Mouse (Mus musculus) brain, adult 2 months (tissue): ENCODE measurements at regions not wholly inside any gene's neighbourhood (a gene's known extent, or its start where the extent isn't known, plus 50 kb on each side); places are given as distances from the start of the nearest gene placed in this dataset.

Experiments used
- DNase-seq: peaks from one replicate; pipeline ENCODE4 v3.0.0; 2011; ENCODE audit warnings: low read depth, low spot score

- peak; percentile 5 for DNase-seq
Measured at GRCm38 (mm10) chr10:37720748-37721147, 582.0 kb upstream of the Marcks start.

GRCm38 (mm10) chr10:37716946-37717345 lies 578.2 kb upstream of the Marcks start:
- DNase-seq, result no peak

DNA sequence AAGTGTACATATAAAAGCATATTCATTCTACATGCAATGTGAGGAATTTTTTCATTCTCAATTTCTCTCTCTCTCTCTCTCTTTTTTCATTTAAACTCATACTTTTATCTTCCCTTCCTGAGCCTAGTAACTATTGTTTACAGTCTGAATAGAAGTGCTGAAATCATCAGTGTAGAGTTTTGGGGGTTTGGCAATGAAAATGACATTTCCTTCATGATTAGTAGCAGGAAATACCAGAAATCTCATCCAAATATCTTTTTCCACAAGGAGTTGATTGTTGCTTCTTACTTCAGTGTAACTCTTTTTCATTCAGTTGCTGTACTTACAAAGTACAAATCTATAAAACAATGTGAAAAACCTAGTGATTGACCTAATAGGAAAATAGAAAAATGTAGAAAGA lies 572.7 kb upstream of the Marcks start:
- no peak for DNase-seq

- DNase-seq, result peak; percentile 52
Measured at GRCm38 (mm10) chr10:37694041-37694690, 555.4 kb upstream of the Marcks start.

GRCm38 (mm10) chr10:37692851-37693250 lies 554.1 kb upstream of the Marcks start:
- no peak for DNase-seq

DNA sequence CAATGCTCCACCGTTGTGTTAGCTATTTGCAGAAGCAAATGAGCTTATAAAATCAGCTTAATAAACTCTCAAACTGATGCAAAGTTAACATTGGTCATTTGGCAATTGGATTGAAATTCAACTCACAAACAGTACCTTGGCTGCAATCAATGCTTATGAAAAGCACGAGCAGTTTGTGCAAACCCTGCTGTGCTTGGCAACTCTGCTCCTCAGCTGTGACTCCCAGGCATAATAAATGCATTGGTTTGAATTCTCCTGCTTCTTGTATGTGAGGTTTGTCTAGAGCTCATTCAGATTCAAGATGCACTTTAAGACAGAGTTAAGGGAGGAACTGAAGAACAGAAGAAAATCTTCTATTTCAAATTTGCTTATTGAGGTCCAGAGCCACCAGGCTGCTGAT lies 553.2 kb upstream of the Marcks start:
- DNase-seq, result peak; percentile 80

- DNase-seq, result peak; percentile 45
Measured at GRCm38 (mm10) chr10:37683101-37683500, 544.4 kb upstream of the Marcks start.

DNA sequence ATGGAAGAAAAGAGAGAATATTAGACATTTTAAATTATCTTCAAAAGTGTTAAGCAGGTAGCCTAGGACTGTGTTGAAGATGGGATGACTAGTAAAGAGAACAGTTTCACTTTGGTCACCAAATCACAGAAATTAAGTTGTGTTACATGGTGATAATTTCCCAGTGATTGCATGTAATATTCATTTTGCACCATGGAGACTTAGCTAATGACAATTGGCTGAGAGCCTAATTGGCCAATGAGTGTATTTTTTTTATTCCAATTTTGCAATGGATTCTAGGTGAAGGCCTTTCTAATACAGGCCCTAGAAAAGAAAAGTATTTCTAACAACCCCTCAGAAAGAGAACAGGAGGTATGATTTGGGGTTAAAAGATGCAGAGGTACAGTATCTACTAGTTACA lies 541.9 kb upstream of the Marcks start:
- no peak for DNase-seq

DNA sequence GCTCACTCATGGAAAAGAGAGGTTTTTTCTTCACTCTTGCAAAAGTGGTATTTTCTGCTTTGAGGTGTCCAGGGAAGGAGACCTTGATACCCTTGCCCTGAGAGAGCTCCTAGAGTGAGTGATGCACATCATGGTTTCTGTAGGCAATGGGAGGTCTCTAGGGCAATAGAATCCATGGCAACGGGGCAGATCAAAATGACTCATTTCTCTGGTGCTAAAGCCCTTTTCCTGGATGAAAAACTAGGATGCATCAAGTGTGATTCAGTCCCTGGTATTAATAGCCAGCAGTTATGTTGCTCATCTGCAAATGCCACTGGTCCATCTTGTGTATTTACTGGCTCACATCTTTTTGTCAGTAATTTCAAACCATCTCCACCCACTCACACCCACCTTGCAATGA lies 539.1 kb upstream of the Marcks start:
- peak; percentile 36 for DNase-seq

- DNase-seq, result peak; percentile 72
Measured at GRCm38 (mm10) chr10:37668827-37669226, 530.1 kb upstream of the Marcks start.

GRCm38 (mm10) chr10:37667031-37667745 lies 528.5 kb upstream of the Marcks start:
- DNase-seq, result no peak

- DNase-seq, result no peak
Measured at GRCm38 (mm10) chr10:37666535-37666934, 527.8 kb upstream of the Marcks start.

DNA sequence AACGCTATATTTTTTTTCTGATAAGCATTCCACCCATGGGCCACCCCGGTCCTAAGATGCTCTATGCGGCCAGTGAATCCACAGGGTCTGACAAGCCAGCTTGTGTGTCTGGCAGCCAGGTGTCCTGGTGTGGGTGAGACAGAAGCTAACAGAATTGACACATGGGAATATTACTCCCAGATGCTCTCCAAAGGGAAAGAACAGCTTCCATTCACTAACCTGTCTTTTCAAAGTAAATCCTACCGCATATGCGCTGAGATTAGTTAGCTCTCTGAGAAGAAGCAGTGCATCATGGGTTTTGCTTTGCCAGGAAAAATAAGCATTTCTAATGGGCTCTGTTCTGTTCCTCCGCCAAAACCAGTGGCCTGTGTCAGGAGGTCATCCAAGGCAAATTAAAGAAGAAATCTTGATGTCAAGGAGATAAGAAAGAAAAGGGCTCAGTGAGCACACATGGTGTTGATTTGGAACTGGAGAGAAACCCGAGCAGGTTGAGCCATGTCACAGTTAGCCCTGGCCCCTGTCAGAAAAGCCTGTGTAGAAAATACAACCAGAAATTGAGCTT lies 498.4 kb upstream of the Marcks start:
- DNase-seq, result peak; percentile 13

DNA sequence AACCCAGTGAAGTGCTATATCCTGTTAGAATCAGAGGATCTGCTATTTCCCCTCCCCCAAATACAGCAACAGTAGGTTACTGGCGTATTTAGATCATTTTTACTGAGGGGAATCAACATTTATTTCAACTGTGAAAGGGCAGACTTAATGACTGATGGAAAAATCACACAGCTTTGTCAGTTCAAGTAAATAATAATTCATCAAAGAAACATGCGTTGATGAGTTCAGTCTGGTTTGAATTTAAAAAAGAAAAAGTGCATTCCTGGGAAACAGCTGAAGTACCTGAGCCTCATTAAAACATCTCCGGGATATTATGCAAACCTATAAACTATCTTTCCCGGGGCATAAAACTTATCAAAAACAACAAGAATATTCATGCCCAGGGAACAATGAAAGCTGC lies 497.7 kb upstream of the Marcks start:
- DNase-seq, result no peak

GRCm38 (mm10) chr10:37630403-37630802 lies 491.7 kb upstream of the Marcks start:
- DNase-seq, result no peak

DNA sequence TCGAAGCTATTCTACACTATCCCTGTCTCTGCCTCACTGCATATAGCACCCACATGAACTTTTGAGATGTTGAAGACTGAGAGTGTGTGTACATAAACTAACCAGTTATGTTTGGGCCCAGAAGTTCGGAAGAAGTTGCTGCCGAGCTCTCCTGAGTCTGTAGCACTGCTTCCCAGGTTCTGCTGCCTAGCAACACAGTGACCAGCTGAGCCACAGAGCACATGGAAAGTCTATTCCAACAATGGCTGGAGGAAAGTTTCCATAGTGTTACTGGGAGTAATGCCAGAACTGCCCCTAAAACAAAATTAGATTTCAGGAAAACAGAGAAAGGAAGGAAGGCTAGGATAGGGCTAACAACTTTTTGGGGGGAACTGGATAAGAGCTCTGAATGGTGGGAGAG lies 489.2 kb upstream of the Marcks start:
- DNase-seq, result no peak

GRCm38 (mm10) chr10:37626758-37627201 lies 488.1 kb upstream of the Marcks start:
- no peak for DNase-seq

GRCm38 (mm10) chr10:37625972-37626757 lies 487.4 kb upstream of the Marcks start:
- DNase-seq, result no peak

DNA sequence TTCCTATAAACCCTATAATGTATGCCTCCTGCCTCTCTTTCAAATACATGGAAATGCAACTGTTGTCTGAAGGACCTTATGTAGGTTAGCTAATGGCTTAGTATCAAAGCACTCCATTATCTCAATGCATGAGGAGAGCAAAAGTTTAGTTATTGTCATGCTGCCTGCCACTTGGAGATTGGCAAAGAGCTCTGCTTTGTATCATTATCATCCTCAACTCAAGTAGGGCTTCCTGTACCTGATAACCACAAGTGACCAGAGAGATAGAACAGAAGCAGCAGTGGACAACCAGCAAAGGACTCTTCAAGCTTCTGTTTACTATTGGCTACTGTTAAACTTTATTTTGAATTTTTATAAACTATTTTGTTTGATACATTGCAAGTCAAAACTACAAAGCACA lies 484.3 kb upstream of the Marcks start:
- no peak for DNase-seq

DNA sequence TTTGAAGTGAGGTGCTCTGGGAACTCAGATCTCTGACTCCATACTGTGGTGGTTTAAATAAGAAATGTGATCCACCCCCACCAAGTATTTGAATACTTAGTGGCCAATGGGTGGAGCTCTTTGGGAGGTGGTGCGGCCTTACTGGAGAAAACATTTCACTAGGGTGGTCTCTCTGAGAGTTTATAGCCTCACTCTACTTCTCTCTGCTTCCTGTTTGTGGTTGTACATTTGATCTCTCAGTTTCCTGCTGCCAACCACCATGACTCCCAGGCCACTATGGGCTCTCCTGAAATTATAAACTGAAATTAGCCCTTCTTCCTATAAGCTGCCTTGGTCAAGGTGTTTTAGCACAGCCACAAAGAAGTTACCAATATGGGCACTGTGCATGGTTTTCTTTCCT lies 479.9 kb upstream of the Marcks start:
- no peak for DNase-seq

DNA sequence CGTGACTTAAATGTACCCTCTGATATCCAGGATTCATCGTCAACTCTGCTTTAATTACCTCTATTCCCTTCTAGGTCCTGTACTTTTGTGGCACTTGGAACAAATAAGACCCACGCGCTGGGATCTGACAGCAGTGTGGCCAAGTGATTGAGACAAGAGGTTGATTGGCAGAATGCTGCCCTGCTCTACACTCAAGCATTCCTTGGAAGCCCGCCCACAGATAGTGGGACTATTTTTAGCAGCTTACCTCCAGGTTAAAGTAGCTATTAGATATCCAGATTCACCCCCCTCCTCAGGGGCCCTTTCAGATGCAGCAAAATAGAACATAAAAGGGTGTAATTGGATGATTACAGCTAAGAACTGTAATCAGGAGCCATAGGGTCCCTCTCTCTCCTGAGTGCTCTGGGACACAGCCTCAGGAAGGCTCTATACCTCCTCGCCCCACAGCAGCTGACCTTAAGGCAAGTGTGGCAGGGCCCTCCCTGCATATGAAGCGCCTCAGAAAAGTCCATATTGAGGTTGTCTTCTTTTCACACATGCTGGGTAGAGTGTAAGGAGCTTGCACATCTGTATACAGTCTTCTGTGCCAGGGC lies 479.1 kb upstream of the Marcks start:
- no peak for DNase-seq
